Mouse (Mus musculus): ENCODE data around the gene Gm20388.

GRCm38 (mm10) chr8:122661894-122662293 lies 2751.3 kb downstream of the Gm20388 start:
- TF ChIP-seq CTCF (IDR thresholded peaks at IDR 0.05; ENCODE audit: low read depth, low read length) (no peak), GATA1 (IDR thresholded peaks at IDR 0.05; ENCODE audit: borderline replicate concordance, low read length) (no peak), TAL1 (conservative IDR thresholded peaks at IDR 0.05; ENCODE audit: low read depth, low read length) (no peak)

Measured in G1E (cell line).